Mouse (Mus musculus) hindbrain, embryonic 11.5 days (tissue): ENCODE measurements at regions not wholly inside any gene's neighbourhood (a gene's known extent, or its start where the extent isn't known, plus 50 kb on each side); places are given as distances from the start of the nearest gene placed in this dataset.

Experiments used
- ATAC-seq: fragments of 200-750 bp; cut with Nextera tagmentation; 2 replicates; pipeline ENCODE4 v1.8.0; 2017; ENCODE audit warnings: mild to moderate bottlenecking, moderate TSS enrichment, moderate library complexity; ENCODE audit not compliant: low FRiP score
- DNase-seq: peaks from one replicate; pipeline ENCODE4 v3.0.0-alpha.2; 2015; ENCODE audit warnings: low spot score
- H3K27ac ChIP-seq: fragments of 300-500 bp; sonication (generic); 2 replicates; pipeline ENCODE4 v1.5.1; 2014; ENCODE audit warnings: mild to moderate bottlenecking, low read depth, low read length
- H3K27me3 ChIP-seq: fragments of 300-500 bp; sonication (generic); 2 replicates; pipeline ENCODE4 v1.6.1; 2014; ENCODE audit warnings: mild to moderate bottlenecking, low read length, moderate library complexity, mixed read lengths; ENCODE audit not compliant: control insufficient read depth, insufficient read depth
- H3K36me3 ChIP-seq: fragments of 300-500 bp; sonication (generic); 2 replicates; pipeline ENCODE4 v1.6.1; 2014; ENCODE audit warnings: mild to moderate bottlenecking, low read length, moderate library complexity, mixed read lengths; ENCODE audit not compliant: control insufficient read depth, insufficient read depth
- H3K4me1 ChIP-seq: fragments of 300-500 bp; sonication (generic); replicated peaks from 2 replicates; pipeline ENCODE4 v1.6.1; 2014; ENCODE audit warnings: low read length, mixed read lengths; ENCODE audit not compliant: control insufficient read depth, insufficient read depth
- H3K4me2 ChIP-seq: fragments of 300-500 bp; sonication (generic); replicated peaks from 2 replicates; pipeline ENCODE4 v1.6.1; 2014; ENCODE audit warnings: mild to moderate bottlenecking, low read depth, low read length
- H3K4me3 ChIP-seq: fragments of 300-500 bp; sonication (generic); 2 replicates; pipeline ENCODE4 v1.5.1; 2014; ENCODE audit warnings: low read depth, low read length
- H3K9ac ChIP-seq: fragments of 300-500 bp; sonication (generic); 2 replicates; pipeline ENCODE4 v1.6.1; 2014; ENCODE audit warnings: low read depth, low read length
- H3K9me3 ChIP-seq: fragments of 300-500 bp; sonication (generic); 2 replicates; pipeline ENCODE4 v1.6.1; 2016; ENCODE audit warnings: low read length; ENCODE audit not compliant: control insufficient read depth
- WGBS: fragments of 180-500 bp; shearing (Covaris S2); extraction: QIAGEN DNeasy Blood & Tissue Kit; methylation state at CpG from one replicate; pipeline ENCODE4 v1.1.7; 2014; 5-methylcytosine and 5-hydroxymethylcytosine counted together

- Histone ChIP-seq H3K4me1 (peaks cover 8% of the 10 kb centered on the region), H3K4me2 (no peak overlapping the region), H3K27ac (no peak overlapping the region), H3K36me3 (no peaks in the 10 kb centered on the region), H3K9ac (no peak overlapping the region), H3K4me3 (no peak overlapping the region), H3K9me3 (no peaks in the 10 kb centered on the region; the same call in 1 of the 2 replicates), H3K27me3 (no peaks in the 10 kb centered on the region; the same call in 1 of the 2 replicates)
- no peak for ATAC-seq
- no peak for DNase-seq
- 71% methylated on average over 4 of the region's 4 CpGs for WGBS
These were observed 84.6 kb upstream of the Sulf2 start for GRCm38 (mm10) chr2:166240056-166240455.

GRCm38 (mm10) chr2:166237554-166238269 lies 82.2 kb upstream of the Sulf2 start:
- Histone ChIP-seq H3K9me3 (no peaks in the 10 kb centered on the region; the same call in 1 of the 2 replicates), H3K4me3 (no peak overlapping the region), H3K9ac (0 out of 2 replicates have a peak overlapping the region, but pooled peaks have one; percentile 27), H3K27ac (peak overlapping the region; percentile 87), H3K27me3 (no peaks in the 10 kb centered on the region; the same call in 1 of the 2 replicates), H3K36me3 (no peaks in the 10 kb centered on the region), H3K4me2 (no peak overlapping the region), H3K4me1 (peaks cover 8% of the 10 kb centered on the region)
- DNase-seq (peak; percentile 90), ATAC-seq (peak; percentile 94)
- 22% methylated on average over 13 of the region's 13 CpGs for WGBS

GRCm38 (mm10) chr2:166236102-166236501 lies 80.6 kb upstream of the Sulf2 start:
- peaks cover 8% of the 10 kb centered on the region for H3K4me1 ChIP-seq
- no peak overlapping the region for H3K4me3 ChIP-seq
- WGBS, result 94% methylated on average over 5 of the region's 5 CpGs
- no peaks in the 10 kb centered on the region; the same call in 1 of the 2 replicates for H3K9me3 ChIP-seq
- no peak for ATAC-seq
- H3K27ac ChIP-seq, result no peak overlapping the region
- H3K27me3 ChIP-seq, result no peaks in the 10 kb centered on the region; the same call in 1 of the 2 replicates
- H3K9ac ChIP-seq, result no peak overlapping the region
- DNase-seq, result no peak
- no peak overlapping the region for H3K4me2 ChIP-seq
- no peaks in the 10 kb centered on the region for H3K36me3 ChIP-seq

- Histone ChIP-seq H3K27me3 (no peaks in the 10 kb centered on the region; the same call in 1 of the 2 replicates), H3K27ac (no peak overlapping the region), H3K9ac (no peak overlapping the region), H3K4me1 (peaks cover 8% of the 10 kb centered on the region), H3K4me2 (no peak overlapping the region), H3K4me3 (no peak overlapping the region), H3K36me3 (no peaks in the 10 kb centered on the region), H3K9me3 (no peaks in the 10 kb centered on the region; the same call in 1 of the 2 replicates)
- DNase-seq (no peak), ATAC-seq (no peak)
- 81% methylated on average over 7 of the region's 7 CpGs for WGBS
These were observed 79.2 kb upstream of the Sulf2 start for GRCm38 (mm10) chr2:166234579-166235212.

- H3K4me2 ChIP-seq, result no peak overlapping the region
- H3K36me3 ChIP-seq, result no peaks in the 10 kb centered on the region
- H3K27me3 ChIP-seq, result no peaks in the 10 kb centered on the region; the same call in 1 of the 2 replicates
- WGBS, result 91% methylated on average over 1 of the region's 1 CpGs
- no peak overlapping the region for H3K27ac ChIP-seq
- H3K9ac ChIP-seq, result no peak overlapping the region
- peaks cover 6% of the 10 kb centered on the region for H3K4me1 ChIP-seq
- DNase-seq (no peak), ATAC-seq (no peak)
- no peaks in the 10 kb centered on the region for H3K9me3 ChIP-seq
- no peak overlapping the region for H3K4me3 ChIP-seq
These were observed 77.8 kb upstream of the Sulf2 start for GRCm38 (mm10) chr2:166233246-166233645.

- Histone ChIP-seq H3K4me2 (no peak overlapping the region), H3K9me3 (no peaks in the 10 kb centered on the region), H3K27me3 (no peaks in the 10 kb centered on the region; the same call in 1 of the 2 replicates), H3K36me3 (no peaks in the 10 kb centered on the region), H3K4me1 (peaks cover 3% of the 10 kb centered on the region), H3K9ac (no peak overlapping the region), H3K4me3 (no peak overlapping the region), H3K27ac (no peak overlapping the region)
- 54% methylated on average over 3 of the region's 3 CpGs for WGBS
- DNase-seq, result no peak
- no peak for ATAC-seq
These were observed 76.9 kb upstream of the Sulf2 start for GRCm38 (mm10) chr2:166232376-166232775.

- Histone ChIP-seq H3K9me3 (no peaks in the 10 kb centered on the region), H3K9ac (no peak overlapping the region), H3K27ac (no peak overlapping the region), H3K4me1 (no peaks in the 10 kb centered on the region), H3K4me2 (no peak overlapping the region), H3K27me3 (no peaks in the 10 kb centered on the region), H3K36me3 (no peaks in the 10 kb centered on the region), H3K4me3 (no peak overlapping the region)
- DNase-seq, result no peak
- no peak for ATAC-seq
- 90% methylated on average over 6 of the region's 6 CpGs for WGBS
These were observed 75.2 kb upstream of the Sulf2 start for GRCm38 (mm10) chr2:166230617-166231016.

GRCm38 (mm10) chr2:166228356-166228755 lies 72.9 kb upstream of the Sulf2 start:
- ATAC-seq, result no peak
- no peak overlapping the region for H3K9ac ChIP-seq
- H3K36me3 ChIP-seq, result no peaks in the 10 kb centered on the region
- no peaks in the 10 kb centered on the region for H3K4me1 ChIP-seq
- DNase-seq, result no peak
- no peaks in the 10 kb centered on the region for H3K9me3 ChIP-seq
- no peak overlapping the region for H3K4me2 ChIP-seq
- H3K4me3 ChIP-seq, result no peak overlapping the region
- peaks cover 5% of the 10 kb centered on the region; the same call in 1 of the 2 replicates for H3K27me3 ChIP-seq
- no peak overlapping the region for H3K27ac ChIP-seq
- 80% methylated on average over 5 of the region's 6 CpGs for WGBS
